Mouse (Mus musculus): Measurements from ENCODE around the gene Tmem33.
A peak's percentile ranks its signal among the peaks of the same experiment; 100 is the strongest.

Tmem33 gene

GRCm38 (mm10) chr5:67260531-67261371 lies at the start of gene Tmem33:
Gene Tmem33, plus strand, starts transcription at chr5:67260565.
- peak; percentile 88 for DNase-seq (ENCODE audit: low spot score)

- DNase-seq (ENCODE audit: low spot score) = no peak
Measured at GRCm38 (mm10) chr5:67213168-67213567, 47.2 kb upstream of the Tmem33 start.

- DNase-seq (ENCODE audit: low spot score) = no peak
Measured at GRCm38 (mm10) chr5:67215121-67216030, 45.0 kb upstream of the Tmem33 start.

GRCm38 (mm10) chr5:67216031-67216778 lies 44.2 kb upstream of the Tmem33 start:
- DNase-seq (ENCODE audit: low spot score) = no peak

GRCm38 (mm10) chr5:67216779-67217095 lies 43.6 kb upstream of the Tmem33 start:
- no peak for DNase-seq (ENCODE audit: low spot score)

GRCm38 (mm10) chr5:67221901-67222300 lies 38.5 kb upstream of the Tmem33 start:
- DNase-seq (ENCODE audit: low spot score) = no peak

GRCm38 (mm10) chr5:67222440-67223390 lies 37.6 kb upstream of the Tmem33 start:
- DNase-seq (ENCODE audit: low spot score) = no peak

- no peak for DNase-seq (ENCODE audit: low spot score)
Measured at GRCm38 (mm10) chr5:67223391-67224121, 36.8 kb upstream of the Tmem33 start.

GRCm38 (mm10) chr5:67224122-67224502 lies 36.3 kb upstream of the Tmem33 start:
- no peak for DNase-seq (ENCODE audit: low spot score)

- DNase-seq (ENCODE audit: low spot score) = no peak
Measured at GRCm38 (mm10) chr5:67225758-67226157, 34.6 kb upstream of the Tmem33 start.

- no peak for DNase-seq (ENCODE audit: low spot score)
Measured at GRCm38 (mm10) chr5:67227261-67227660, 33.1 kb upstream of the Tmem33 start.

- DNase-seq (ENCODE audit: low spot score) = no peak
Measured at GRCm38 (mm10) chr5:67227682-67228444, 32.5 kb upstream of the Tmem33 start.

- no peak for DNase-seq (ENCODE audit: low spot score)
Measured at GRCm38 (mm10) chr5:67234682-67235081, 25.7 kb upstream of the Tmem33 start.

GRCm38 (mm10) chr5:67235462-67235861 lies 24.9 kb upstream of the Tmem33 start:
- no peak for DNase-seq (ENCODE audit: low spot score)

GRCm38 (mm10) chr5:67236601-67237000 lies 23.8 kb upstream of the Tmem33 start:
- DNase-seq (ENCODE audit: low spot score) = no peak

- no peak for DNase-seq (ENCODE audit: low spot score)
Measured at GRCm38 (mm10) chr5:67238303-67238702, 22.1 kb upstream of the Tmem33 start.

GRCm38 (mm10) chr5:67241713-67242112 lies 18.7 kb upstream of the Tmem33 start:
- no peak for DNase-seq (ENCODE audit: low spot score)

GRCm38 (mm10) chr5:67243231-67243630 lies 17.1 kb upstream of the Tmem33 start:
- no peak for DNase-seq (ENCODE audit: low spot score)

- no peak for DNase-seq (ENCODE audit: low spot score)
Measured at GRCm38 (mm10) chr5:67252261-67252660, 8.1 kb upstream of the Tmem33 start.

GRCm38 (mm10) chr5:67255664-67256063 lies 4.7 kb upstream of the Tmem33 start:
- no peak for DNase-seq (ENCODE audit: low spot score)

Measured in spleen, adult 12 weeks (tissue).